Mouse (Mus musculus) neural tube, embryonic 12.5 days (tissue): ENCODE measurements around the gene Rsph1. TPM values are rescaled to one million over a fixed set of nuclear protein-coding genes. Genes with fewer than 3 reads are reported as not detected.
"Not testable (repeated sequence)": the region's sequence is repeated elsewhere in the genome, so short reads cannot be mapped to it uniquely, and the experiment has no call there.

Source experiments
- ATAC-seq: fragments of 200-750 bp; cut with Nextera tagmentation; 2 replicates; pipeline ENCODE4 v1.8.0; 2017; ENCODE audit warnings: low read depth, mild to moderate bottlenecking, moderate TSS enrichment, moderate library complexity; ENCODE audit not compliant: low FRiP score
- H3K27ac ChIP-seq: fragments of 300-500 bp; sonication (generic); 2 replicates; pipeline ENCODE4 v1.5.1; 2016
- H3K27me3 ChIP-seq: fragments of 300-500 bp; sonication (generic); replicated peaks from 2 replicates; pipeline ENCODE4 v1.6.1; 2016; ENCODE audit warnings: mild to moderate bottlenecking
- H3K36me3 ChIP-seq: fragments of 300-500 bp; sonication (generic); 2 replicates; pipeline ENCODE4 v1.6.1; 2016; ENCODE audit warnings: mild to moderate bottlenecking
- H3K4me1 ChIP-seq: fragments of 300-500 bp; sonication (generic); 2 replicates; pipeline ENCODE4 v1.6.1; 2016
- H3K4me2 ChIP-seq: fragments of 300-500 bp; sonication (generic); replicated peaks from 2 replicates; pipeline ENCODE4 v1.6.1; 2016; ENCODE audit warnings: mild to moderate bottlenecking
- H3K4me3 ChIP-seq: fragments of 300-500 bp; sonication (generic); 2 replicates; pipeline ENCODE4 v1.5.1; 2016
- H3K9ac ChIP-seq: fragments of 300-500 bp; sonication (generic); 2 replicates; pipeline ENCODE4 v1.6.1; 2016; ENCODE audit warnings: mild to moderate bottlenecking
- H3K9me3 ChIP-seq: fragments of 300-500 bp; sonication (generic); 2 replicates; pipeline ENCODE4 v1.6.1; 2016; ENCODE audit warnings: mild to moderate bottlenecking
- WGBS: fragments of 180-500 bp; shearing (Covaris S2); methylation state at CpG from one replicate; pipeline ENCODE4 v1.1.7; 2016; 5-methylcytosine and 5-hydroxymethylcytosine counted together
- polyA plus RNA-seq: library from polyadenylated mRNA; unstranded; fragments of >200 nt; fragmentation: Nextera tagmentation; extraction: Ambion mirVana; gene quantifications from 2 replicates; pipeline ENCODE4 v1.2.1, GENCODE M21; 2016

The Rsph1 gene
- polyA plus RNA-seq, 1 experiment from 2014 or later: 1.9 TPM

GRCm38 (mm10) chr17:31282687-31283053, 5.5 kb upstream of the Rsph1 start:
- Histone ChIP-seq H3K27me3 (no peaks in the 10 kb centered on the region), H3K4me3 (no peak overlapping the region), H3K4me1 (peaks cover 8% of the 10 kb centered on the region; the same call in 1 of the 2 replicates), H3K9ac (no peak overlapping the region), H3K9me3 (no peaks in the 10 kb centered on the region), H3K36me3 (no peaks in the 10 kb centered on the region), H3K4me2 (no peak overlapping the region), H3K27ac (no peak overlapping the region)
- ATAC-seq: no peak
- 19% methylated on average over 7 of the region's 7 CpGs for WGBS

GRCm38 (mm10) chr17:31281830-31282686, 4.9 kb upstream of the Rsph1 start:
- ATAC-seq: no peak
- Histone ChIP-seq H3K27me3 (no peaks in the 10 kb centered on the region), H3K27ac (no peak overlapping the region), H3K36me3 (no peaks in the 10 kb centered on the region), H3K4me2 (no peak overlapping the region), H3K4me1 (peaks cover 13% of the 10 kb centered on the region; the same call in 1 of the 2 replicates), H3K9ac (no peak overlapping the region), H3K9me3 (no peaks in the 10 kb centered on the region), H3K4me3 (no peak overlapping the region)
- WGBS: 49% methylated on average over 19 of the region's 19 CpGs

DNA sequence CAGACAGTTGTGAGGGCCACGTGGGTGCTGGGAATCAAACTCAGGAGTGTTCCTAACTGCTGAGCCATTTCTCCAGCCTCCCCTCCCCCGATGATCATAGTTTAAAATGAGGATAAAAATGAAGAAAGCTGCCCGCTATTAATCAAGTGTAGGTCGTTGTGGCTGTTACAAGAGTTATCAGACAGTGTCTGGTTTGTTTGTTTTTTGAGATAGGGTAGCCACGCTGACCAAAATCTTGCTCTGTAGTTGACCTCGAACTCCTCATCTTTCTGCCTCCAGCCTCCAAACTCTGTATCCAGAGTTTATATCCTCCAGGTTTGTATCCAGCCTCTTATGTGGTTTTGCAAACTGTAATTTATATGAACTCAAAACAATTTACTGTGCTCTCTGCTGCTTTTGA, 3.1 kb upstream of the Rsph1 start:
- ATAC-seq: no peak
- H3K4me3 ChIP-seq: no peak overlapping the region
- peaks cover 22% of the 10 kb centered on the region for H3K4me1 ChIP-seq

GRCm38 (mm10) chr17:31279541-31279940, 2.4 kb upstream of the Rsph1 start:
- Histone ChIP-seq H3K4me1 (peaks cover 22% of the 10 kb centered on the region), H3K27me3 (peaks cover 5% of the 10 kb centered on the region), H3K27ac (no peak overlapping the region), H3K36me3 (no peaks in the 10 kb centered on the region), H3K9ac (no peak overlapping the region), H3K4me3 (no peak overlapping the region), H3K9me3 (no peaks in the 10 kb centered on the region), H3K4me2 (no peak overlapping the region)
- WGBS: 87% methylated on average over 9 of the region's 9 CpGs
- ATAC-seq: no peak

More for the DNA sequence above, 3.1 kb upstream of the Rsph1 start:
- WGBS: 86% methylated on average over 6 of the region's 6 CpGs
- Histone ChIP-seq H3K9ac (no peak overlapping the region), H3K27ac (no peak overlapping the region), H3K36me3 (no peaks in the 10 kb centered on the region), H3K9me3 (no peaks in the 10 kb centered on the region), H3K27me3 (peaks cover 5% of the 10 kb centered on the region), H3K4me2 (no peak overlapping the region)

GRCm38 (mm10) chr17:31277931-31278330, 748 bp upstream of the Rsph1 start:
- no peak for ATAC-seq
- H3K4me2 ChIP-seq: no peak overlapping the region
- H3K4me3 ChIP-seq: no peak overlapping the region
- H3K9ac ChIP-seq: no peak overlapping the region
- no peaks in the 10 kb centered on the region for H3K36me3 ChIP-seq
- H3K4me1 ChIP-seq: peaks cover 22% of the 10 kb centered on the region
- peaks cover 5% of the 10 kb centered on the region for H3K27me3 ChIP-seq
- WGBS: 81% methylated on average over 4 of the region's 4 CpGs
- H3K9me3 ChIP-seq: no peaks in the 10 kb centered on the region
- no peak overlapping the region for H3K27ac ChIP-seq

DNA sequence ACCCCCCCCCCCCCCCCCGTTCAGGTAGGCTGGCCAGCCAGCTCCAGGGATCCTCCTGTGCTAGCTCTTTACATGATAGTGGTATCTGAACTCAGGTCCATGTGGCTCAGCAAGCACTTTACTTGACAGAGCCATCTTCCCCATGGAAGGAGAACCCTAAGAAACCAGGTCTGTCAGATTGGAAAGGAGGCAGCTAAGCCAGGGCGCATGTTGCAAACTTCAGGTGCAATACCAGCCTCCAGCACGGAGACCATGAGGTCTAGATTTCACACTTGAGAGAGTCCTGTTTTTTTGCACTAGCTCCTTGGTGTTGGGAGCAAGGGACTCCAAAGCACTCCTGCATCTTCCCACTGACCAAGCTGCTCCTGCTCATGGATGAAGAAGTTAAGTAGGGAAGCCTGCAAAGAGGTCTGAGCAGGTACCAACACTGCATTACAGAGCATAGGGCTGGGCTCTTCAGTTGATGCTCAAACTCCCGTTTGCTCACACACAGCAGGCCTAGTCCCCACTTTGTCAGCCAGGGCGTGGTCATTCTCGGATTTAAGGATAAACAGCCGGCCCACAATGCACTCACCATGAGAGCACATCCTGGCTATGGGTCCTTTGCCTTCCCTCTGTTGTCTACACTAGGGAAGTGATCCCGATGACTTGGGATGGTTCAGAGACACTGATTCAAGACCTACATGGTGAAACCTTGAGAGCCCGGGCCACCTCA, 819 bp downstream of the Rsph1 start:
- WGBS: 25% methylated on average over 9 of the region's 9 CpGs
- peak overlapping the region; percentile 92 for H3K4me2 ChIP-seq
- H3K27me3 ChIP-seq: peaks cover 5% of the 10 kb centered on the region
- no peak overlapping the region for H3K27ac ChIP-seq
- no peaks in the 10 kb centered on the region for H3K9me3 ChIP-seq
- H3K4me1 ChIP-seq: peaks cover 17% of the 10 kb centered on the region
- ATAC-seq: no peak; the same call in 1 of the 2 replicates
- H3K36me3 ChIP-seq: no peaks in the 10 kb centered on the region
- 0 out of 2 replicates have a peak overlapping the region, but pooled peaks have one; percentile 52 for H3K9ac ChIP-seq
- H3K4me3 ChIP-seq: peak overlapping the region; percentile 45; the same call in 1 of the 2 replicates

- H3K4me2 ChIP-seq: no peak overlapping the region
- H3K36me3 ChIP-seq: no peaks in the 10 kb centered on the region
- H3K27me3 ChIP-seq: peaks cover 5% of the 10 kb centered on the region
- no peak overlapping the region for H3K9ac ChIP-seq
- WGBS: 82% methylated on average over 6 of the region's 6 CpGs
- no peak for ATAC-seq
- H3K9me3 ChIP-seq: no peaks in the 10 kb centered on the region
- peaks cover 17% of the 10 kb centered on the region for H3K4me1 ChIP-seq
- H3K4me3 ChIP-seq: no peak overlapping the region
- no peak overlapping the region for H3K27ac ChIP-seq
Observed at GRCm38 (mm10) chr17:31275181-31275580, 2.0 kb downstream of the Rsph1 start.

DNA sequence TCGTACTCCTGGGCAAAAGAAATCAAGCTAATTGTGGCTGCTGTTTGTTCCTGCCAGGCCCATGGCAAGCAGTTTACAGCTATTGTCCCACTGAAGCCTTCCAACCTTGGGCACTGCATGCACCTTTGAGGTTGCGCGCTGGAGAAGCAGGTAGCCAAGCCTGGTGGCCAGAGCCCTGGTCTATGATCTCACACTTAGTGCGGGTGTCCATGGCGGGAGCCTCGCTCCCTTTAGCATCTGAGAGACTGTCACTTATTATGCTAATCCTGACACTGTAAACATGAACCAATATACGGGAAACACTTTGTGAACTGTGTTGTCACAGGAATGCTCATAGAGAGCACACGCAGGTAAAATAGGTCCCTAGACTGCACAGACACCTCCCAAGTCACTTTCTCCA, 3.6 kb downstream of the Rsph1 start:
- ATAC-seq: no peak
- no peak overlapping the region for H3K27ac ChIP-seq
- peaks cover 5% of the 10 kb centered on the region for H3K27me3 ChIP-seq

GRCm38 (mm10) chr17:31272416-31273165, 4.6 kb downstream of the Rsph1 start:
- Histone ChIP-seq H3K4me1 (peaks cover 13% of the 10 kb centered on the region), H3K36me3 (no peaks in the 10 kb centered on the region), H3K9me3 (no peaks in the 10 kb centered on the region), H3K27me3 (peaks cover 5% of the 10 kb centered on the region), H3K4me3 (no peak overlapping the region), H3K4me2 (no peak overlapping the region), H3K9ac (no peak overlapping the region), H3K27ac (no peak overlapping the region)
- WGBS: 89% methylated on average over 9 of the region's 9 CpGs
- no peak for ATAC-seq

More for the DNA sequence above, 3.6 kb downstream of the Rsph1 start:
- Histone ChIP-seq H3K4me1 (peaks cover 17% of the 10 kb centered on the region), H3K4me3 (no peak overlapping the region), H3K9me3 (no peaks in the 10 kb centered on the region), H3K9ac (no peak overlapping the region), H3K4me2 (no peak overlapping the region), H3K36me3 (no peaks in the 10 kb centered on the region)
- 83% methylated on average over 8 of the region's 8 CpGs for WGBS

DNA sequence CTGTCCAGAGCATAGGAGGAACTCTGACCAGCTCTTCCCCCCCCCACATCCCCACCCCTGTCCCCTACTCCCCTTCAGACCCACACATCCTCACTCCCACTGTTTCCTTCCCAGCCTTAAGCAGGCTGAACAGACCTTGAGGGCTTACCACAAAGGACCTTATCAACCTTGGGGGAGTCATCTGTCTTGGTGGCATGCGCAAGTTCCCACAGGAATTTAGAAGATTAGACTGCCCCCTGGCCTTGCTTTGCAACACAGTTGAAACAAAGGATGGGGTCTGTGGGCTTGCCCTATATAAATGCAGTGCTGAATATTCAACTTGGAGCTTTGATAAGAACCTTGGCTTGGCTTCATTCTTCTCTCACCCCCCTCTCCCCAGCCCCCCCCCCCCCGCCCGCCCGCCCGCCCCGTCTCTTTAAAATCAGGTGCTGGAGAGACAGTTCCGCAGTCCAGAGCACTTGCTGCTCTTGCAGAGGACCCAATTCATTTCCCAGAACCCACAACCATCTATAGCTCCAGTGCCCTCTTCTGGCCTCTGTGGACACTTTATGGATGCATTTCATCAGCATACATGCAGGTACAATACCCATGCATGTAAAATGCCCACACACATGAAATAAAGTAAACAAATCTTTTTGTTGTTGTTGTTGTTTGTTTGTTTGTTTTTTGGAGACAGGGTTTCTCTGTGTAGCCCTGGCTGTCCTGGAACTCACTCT, 5.9 kb downstream of the Rsph1 start:
- no peak for ATAC-seq
- Histone ChIP-seq H3K27ac (no peak overlapping the region), H3K4me2 (no peak overlapping the region), H3K27me3 (peaks cover 1% of the 10 kb centered on the region; the same call in 1 of the 2 replicates), H3K9me3 (no peaks in the 10 kb centered on the region), H3K9ac (no peak overlapping the region), H3K4me1 (peaks cover under 1% of the 10 kb centered on the region; the same call in 1 of the 2 replicates), H3K4me3 (no peak overlapping the region), H3K36me3 (no peaks in the 10 kb centered on the region)
- 68% methylated on average over 5 of the region's 7 CpGs for WGBS

GRCm38 (mm10) chr17:31270736-31271135, 6.4 kb downstream of the Rsph1 start:
- H3K9ac ChIP-seq, H3K4me2 ChIP-seq, H3K4me3 ChIP-seq, H3K4me1 ChIP-seq, ATAC-seq, H3K36me3 ChIP-seq, H3K27me3 ChIP-seq, H3K9me3 ChIP-seq, H3K27ac ChIP-seq: not testable (repeated sequence)
- 77% methylated on average over 8 of the region's 8 CpGs for WGBS
